Mouse (Mus musculus): ENCODE data around the gene Chka.

Gene Chka

GRCm38 (mm10) chr19:3889096-3889495 lies 37.5 kb downstream of the Chka start:
- DNase-seq (ENCODE audit: low spot score), result no peak

GRCm38 (mm10) chr19:3890181-3890580 lies 38.6 kb downstream of the Chka start:
- DNase-seq (ENCODE audit: low spot score), result no peak

- DNase-seq (ENCODE audit: low spot score), result no peak
Measured at GRCm38 (mm10) chr19:3893545-3894116, 42.1 kb downstream of the Chka start.

GRCm38 (mm10) chr19:3894294-3894693 lies 42.7 kb downstream of the Chka start:
- no peak for DNase-seq (ENCODE audit: low spot score)

DNA sequence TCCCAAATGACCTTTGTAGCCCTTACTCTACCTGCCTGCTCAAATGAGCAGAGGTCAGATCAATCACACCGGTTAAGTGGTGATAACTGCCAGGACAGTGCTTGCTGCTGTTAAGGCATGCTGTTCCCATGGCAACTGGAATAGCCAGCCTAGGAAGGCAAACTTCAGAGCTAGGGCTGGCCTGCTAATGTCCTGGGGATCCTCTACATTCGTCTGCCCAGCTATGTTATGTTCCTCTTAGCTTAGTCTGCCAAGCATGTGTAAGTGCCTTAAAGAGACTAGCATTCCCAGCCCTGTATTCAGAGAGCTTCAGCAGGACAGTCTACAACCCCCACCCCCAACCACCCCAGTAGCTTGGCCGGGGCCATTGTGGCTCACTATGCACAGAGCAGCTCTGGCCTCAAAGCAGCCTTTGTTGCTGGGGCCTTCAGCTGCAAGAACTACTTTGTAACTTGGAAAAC lies 43.6 kb downstream of the Chka start:
- peak; percentile 73 for DNase-seq (ENCODE audit: low spot score)

DNA sequence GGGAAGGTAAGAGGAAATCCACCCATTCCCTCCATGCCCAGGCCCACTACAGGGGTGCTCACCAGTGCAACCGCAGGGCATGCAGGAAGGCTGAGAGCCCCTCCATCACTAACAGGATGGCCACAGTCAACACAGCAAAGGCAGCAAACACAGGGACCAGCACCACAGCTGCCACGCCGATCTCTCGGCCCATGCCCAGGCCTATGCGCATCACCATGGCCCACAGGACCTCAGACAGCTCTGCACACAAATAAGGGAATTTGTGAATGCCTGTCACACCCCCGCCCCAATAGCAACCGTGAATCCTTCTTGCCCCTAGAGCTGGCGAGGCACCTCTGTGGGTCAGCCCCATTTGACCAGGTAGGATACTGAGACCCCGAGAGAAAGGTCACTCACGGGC lies 44.6 kb downstream of the Chka start:
- DNase-seq (ENCODE audit: low spot score), result no peak

GRCm38 (mm10) chr19:3897557-3897956 lies 46.0 kb downstream of the Chka start:
- no peak for DNase-seq (ENCODE audit: low spot score)

DNA sequence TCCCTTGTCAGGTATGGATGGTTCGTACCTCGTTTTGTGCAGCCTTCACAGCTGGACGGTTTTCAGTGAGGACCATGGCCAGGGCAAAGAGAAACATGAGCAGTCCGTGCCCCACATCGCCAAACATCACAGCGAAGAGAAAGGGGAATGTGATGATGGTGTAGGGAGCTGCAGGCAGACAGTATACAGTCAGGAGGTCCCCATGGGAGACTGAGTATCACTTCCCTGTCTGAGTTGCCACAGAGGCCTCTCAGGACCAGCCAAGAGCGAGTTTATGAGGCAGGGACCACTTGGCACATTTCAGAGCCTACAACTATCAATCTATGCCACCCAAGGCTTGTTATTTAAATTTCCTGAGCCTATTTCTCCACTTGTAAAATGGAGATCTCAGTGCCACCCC lies 47.4 kb downstream of the Chka start:
- DNase-seq (ENCODE audit: low spot score), result no peak

DNA sequence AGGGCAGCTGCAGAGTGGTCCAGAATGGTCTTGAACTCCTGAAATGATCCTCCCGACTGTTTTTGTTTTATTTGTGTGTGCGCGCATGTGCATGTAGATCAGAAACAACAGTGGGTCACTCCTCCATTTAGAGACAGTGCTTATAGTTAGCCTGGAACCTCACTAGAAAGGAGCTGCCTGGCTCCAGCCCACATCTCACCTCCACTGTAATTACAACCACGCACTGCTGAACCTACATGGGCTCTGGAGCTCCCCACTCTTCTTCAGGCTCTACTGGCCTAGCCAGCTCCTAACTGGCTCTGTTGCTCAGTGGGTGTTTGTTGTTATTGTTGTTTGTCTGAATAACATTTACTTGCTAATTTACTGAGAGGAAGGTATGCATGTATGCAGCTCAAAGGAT lies 48.0 kb downstream of the Chka start:
- no peak for DNase-seq (ENCODE audit: low spot score)

GRCm38 (mm10) chr19:3902966-3903365 lies 51.4 kb downstream of the Chka start:
- no peak for DNase-seq (ENCODE audit: low spot score)

DNA sequence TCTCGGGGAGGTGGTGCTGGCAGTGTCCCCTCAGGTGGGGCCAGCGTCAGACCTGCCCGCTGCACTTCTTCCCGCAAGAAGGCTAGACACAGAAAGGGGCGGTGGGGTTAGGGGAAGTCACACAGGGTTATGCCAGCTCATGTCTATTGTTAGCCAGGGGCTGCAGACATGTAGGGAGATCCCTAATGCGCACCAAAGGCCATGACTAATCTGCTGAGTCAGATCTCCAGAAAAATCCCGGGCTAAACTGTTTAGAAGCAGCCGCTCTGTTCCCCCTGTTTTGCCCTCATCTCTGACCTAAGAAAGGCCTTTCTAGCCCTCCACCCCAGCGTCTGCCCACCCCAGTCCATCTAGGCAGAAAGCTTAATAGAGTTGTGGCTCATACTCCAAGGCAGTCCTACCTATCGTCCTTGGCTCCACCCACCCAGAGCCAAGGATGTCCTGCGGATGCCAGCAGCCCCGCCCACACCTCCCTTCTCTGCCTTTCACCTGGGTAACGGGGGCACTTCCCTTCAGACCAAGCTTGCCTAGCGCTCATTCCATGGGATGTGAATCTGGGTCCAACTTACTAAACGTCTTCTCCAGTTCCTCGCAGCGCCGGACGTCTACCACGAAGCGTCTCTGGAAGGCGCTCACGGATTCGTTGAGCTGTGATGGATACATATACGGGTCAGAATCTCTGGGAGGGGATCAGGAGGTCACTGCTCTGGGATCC lies 52.2 kb downstream of the Chka start:
- DNase-seq (ENCODE audit: low spot score), result no peak

GRCm38 (mm10) chr19:3904363-3904675 lies 52.7 kb downstream of the Chka start:
- no peak for DNase-seq (ENCODE audit: low spot score)

- DNase-seq (ENCODE audit: low spot score), result no peak
Measured at GRCm38 (mm10) chr19:3905261-3905969, 53.8 kb downstream of the Chka start.

GRCm38 (mm10) chr19:3906326-3906725 lies 54.8 kb downstream of the Chka start:
- DNase-seq (ENCODE audit: low spot score), result no peak

DNA sequence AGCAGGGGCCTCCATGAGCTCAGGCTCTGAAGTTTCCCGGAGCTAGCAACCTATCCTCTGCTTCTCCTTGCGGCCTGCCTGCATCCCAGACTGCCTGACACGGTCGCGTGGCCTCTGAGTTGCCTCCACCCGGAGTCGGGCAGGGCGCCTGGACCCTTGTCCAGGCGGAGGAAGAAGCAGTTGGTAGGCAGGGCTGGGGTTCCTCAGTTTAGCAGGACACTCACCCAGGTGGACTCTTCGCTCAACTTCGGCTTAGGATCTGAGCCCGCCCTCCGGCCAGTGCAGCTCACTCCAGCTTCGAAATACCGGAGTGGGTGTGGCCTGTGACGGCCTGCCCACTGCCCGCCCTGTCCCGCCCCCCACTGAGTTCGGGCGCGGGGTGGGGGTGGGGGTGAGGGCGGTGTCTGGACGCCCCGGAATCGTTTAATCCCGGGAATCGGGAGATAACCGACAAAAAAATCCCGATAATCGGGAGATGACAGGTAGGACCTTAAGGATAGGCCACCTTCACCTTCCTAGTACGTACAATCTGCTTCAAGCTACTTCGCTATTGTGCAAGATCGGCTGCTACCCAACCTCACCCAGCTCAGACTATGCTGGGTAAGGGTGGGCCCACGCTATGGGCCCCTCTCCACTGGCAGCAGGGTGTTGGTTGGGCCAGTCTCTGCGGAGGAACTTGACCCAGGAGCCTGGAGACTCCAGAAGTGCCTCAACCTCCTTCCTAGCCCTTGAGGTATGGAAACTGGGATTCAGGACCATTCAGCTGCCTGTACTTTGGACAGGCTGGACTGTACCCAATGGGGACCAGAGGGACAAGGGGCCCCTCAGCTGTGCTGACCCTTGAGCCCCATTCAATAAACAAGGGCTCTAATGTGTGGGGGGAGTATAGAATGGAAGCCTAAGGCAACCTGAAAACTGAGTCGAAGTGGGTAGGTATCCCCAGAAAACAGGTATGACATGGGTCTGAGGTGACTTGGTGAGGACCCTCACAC lies 55.5 kb downstream of the Chka start, which contains the start of gene Tcirg1:
Gene Tcirg1 (minus strand): TSS at position 339 of the 992 bp plus-strand sequence.
- peak; percentile 89 for DNase-seq (ENCODE audit: low spot score)

GRCm38 (mm10) chr19:3907876-3908660 lies 56.5 kb downstream of the Chka start:
- DNase-seq (ENCODE audit: low spot score), result no peak

- DNase-seq (ENCODE audit: low spot score), result no peak
Measured at GRCm38 (mm10) chr19:3910206-3910605, 58.6 kb downstream of the Chka start.

GRCm38 (mm10) chr19:3912337-3913204 lies 61.0 kb downstream of the Chka start, which contains the start of gene Ndufs8:
Gene Ndufs8, minus strand, starts transcription at chr19:3912774.
- DNase-seq (ENCODE audit: low spot score), result peak; percentile 99

GRCm38 (mm10) chr19:3913692-3914091 lies 62.1 kb downstream of the Chka start:
- DNase-seq (ENCODE audit: low spot score), result no peak

DNA sequence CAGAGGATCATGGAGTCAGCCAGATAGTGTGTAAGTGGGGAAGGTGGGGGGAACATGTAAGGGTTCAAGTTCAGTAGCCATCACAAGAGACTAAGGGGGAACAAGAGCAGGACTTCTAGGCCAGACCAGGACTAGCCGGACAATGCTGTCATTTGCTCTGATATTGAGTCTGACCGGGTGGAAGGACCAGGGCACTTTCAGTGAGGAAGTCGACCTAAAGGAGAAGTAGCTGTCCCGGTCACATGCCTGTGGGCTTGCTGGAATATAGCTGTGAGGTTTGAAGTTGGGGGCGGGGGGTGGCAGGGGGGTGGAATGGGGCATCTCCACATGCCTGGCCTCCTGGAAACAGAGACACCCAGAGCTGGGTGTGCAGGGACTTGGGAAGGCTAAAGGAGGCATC lies 63.0 kb downstream of the Chka start:
- DNase-seq (ENCODE audit: low spot score), result no peak
